Mouse (Mus musculus) T-helper 2 cell (primary cell): ENCODE measurements around the gene Hist1h4b.

Experiments used
- in situ Hi-C: fragments of 300-600 bp; cut with MboI, MseI; formaldehyde crosslinking; loops from one replicate; pipeline ENCODE4 v1.15.1; 2025; ENCODE audit warnings: high pct_unique_total_duplicates

Hist1h4b gene

GRCm38 (mm10) chr13:23792520-23792919 lies 35.7 kb downstream of the Hist1h4b start:
- in situ Hi-C loops = no loop called here

GRCm38 (mm10) chr13:23799405-23799804 lies 42.6 kb downstream of the Hist1h4b start:
- in situ Hi-C loops = no loop called here

GRCm38 (mm10) chr13:23804532-23804931 lies 47.7 kb downstream of the Hist1h4b start:
- in situ Hi-C loops = no loop called here

GRCm38 (mm10) chr13:23806422-23807052 lies 49.7 kb downstream of the Hist1h4b start, which contains the start of gene Slc17a2:
TSS of gene Slc17a2 (plus strand) at chr13:23806993.
- in situ Hi-C loops = no loop called here
